Mouse (Mus musculus): ENCODE measurements around the gene Fgfr2. TPM values are rescaled to one million over a fixed set of nuclear protein-coding genes. Genes with fewer than 3 reads are reported as not detected.

Fgfr2 gene
- polyA plus RNA-seq, 1 experiment from 2014 or later, result 39.4 TPM

GRCm38 (mm10) chr7:131345856-131346541 is 1777.2 kb downstream of the Fgfr2 start:
- Histone ChIP-seq H3K4me1 (replicated peaks) (no peaks in the 10 kb centered on the region), H3K27me3 (no peaks in the 10 kb centered on the region), H3K4me3 (replicated peaks) (no peak overlapping the region), H3K27ac (no peak overlapping the region), H3K36me3 (peaks cover 61% of the 10 kb centered on the region), H3K4me2 (replicated peaks) (no peak overlapping the region), H3K9ac (replicated peaks) (no peak overlapping the region), H3K9me3 (no peaks in the 10 kb centered on the region)
- 79% methylated on average over 7 of the region's 7 CpGs for WGBS
- ATAC-seq, result no peak

- 40% methylated on average over 8 of the region's 8 CpGs for WGBS
- H3K9ac ChIP-seq (replicated peaks), result no peak overlapping the region
- H3K36me3 ChIP-seq, result peaks cover 22% of the 10 kb centered on the region
- no peak overlapping the region for H3K4me3 ChIP-seq (replicated peaks)
- no peak overlapping the region for H3K4me2 ChIP-seq (replicated peaks)
- H3K9me3 ChIP-seq, result no peaks in the 10 kb centered on the region
- peak; percentile 68; the same call in 1 of the 2 replicates for ATAC-seq
- H3K4me1 ChIP-seq (replicated peaks), result peaks cover 12% of the 10 kb centered on the region
- H3K27ac ChIP-seq, result peak overlapping the region; percentile 32
- no peaks in the 10 kb centered on the region for H3K27me3 ChIP-seq
Observed at GRCm38 (mm10) chr7:131337502-131338068, 1785.6 kb downstream of the Fgfr2 start.

GRCm38 (mm10) chr7:131333564-131333963 is 1789.6 kb downstream of the Fgfr2 start, which contains the start of gene Fam24a:
Gene Fam24a (plus strand): TSS chr7:131333864.
- no peak for ATAC-seq
- no peak within 1 kb of the TSS for H3K9ac ChIP-seq (replicated peaks)
- H3K27me3 ChIP-seq, result no peaks in the 10 kb centered on the region

GRCm38 (mm10) chr7:131331688-131332087 is 1791.5 kb downstream of the Fgfr2 start:
- Histone ChIP-seq H3K9ac (replicated peaks) (no peak overlapping the region), H3K27ac (no peak overlapping the region), H3K27me3 (no peaks in the 10 kb centered on the region), H3K9me3 (no peaks in the 10 kb centered on the region), H3K4me3 (replicated peaks) (no peak overlapping the region), H3K4me1 (replicated peaks) (0 out of 2 replicates have a peak, but pooled peaks cover 5% of the 10 kb centered on the region), H3K36me3 (no peaks in the 10 kb centered on the region), H3K4me2 (replicated peaks) (no peak overlapping the region)
- ATAC-seq, result no peak
- WGBS, result 82% methylated on average over 2 of the region's 2 CpGs

More at GRCm38 (mm10) chr7:131333564-131333963, 1789.6 kb downstream of the Fgfr2 start, which contains the start of gene Fam24a:
- 43% methylated on average over 1 of the region's 1 CpGs for WGBS
- H3K27ac ChIP-seq, result no peak within 1 kb of the TSS
- no peak within 1 kb of the TSS for H3K4me3 ChIP-seq (replicated peaks)
- no peak within 1 kb of the TSS for H3K4me2 ChIP-seq (replicated peaks)
- H3K36me3 ChIP-seq, result no peaks in the 10 kb centered on the region
- no peaks in the 10 kb centered on the region for H3K9me3 ChIP-seq
- peaks cover 12% of the 10 kb centered on the region for H3K4me1 ChIP-seq (replicated peaks)

GRCm38 (mm10) chr7:131329416-131329815 is 1793.7 kb downstream of the Fgfr2 start, which contains the start of gene Fam24b:
Gene Fam24b (minus strand): TSS chr7:131329516.
- no peaks in the 10 kb centered on the region for H3K9me3 ChIP-seq
- H3K4me1 ChIP-seq (replicated peaks), result no peaks in the 10 kb centered on the region
- H3K4me3 ChIP-seq (replicated peaks), result no peak within 1 kb of the TSS
- H3K27me3 ChIP-seq, result no peaks in the 10 kb centered on the region
- H3K9ac ChIP-seq (replicated peaks), result no peak within 1 kb of the TSS
- H3K36me3 ChIP-seq, result no peaks in the 10 kb centered on the region
- no peak within 1 kb of the TSS for H3K27ac ChIP-seq
- no peak for ATAC-seq
- H3K4me2 ChIP-seq (replicated peaks), result no peak within 1 kb of the TSS
- WGBS, result 94% methylated on average over 5 of the region's 5 CpGs

GRCm38 (mm10) chr7:131327054-131327453 is 1796.1 kb downstream of the Fgfr2 start:
- H3K4me1 ChIP-seq (replicated peaks), result no peaks in the 10 kb centered on the region
- no peak overlapping the region for H3K4me3 ChIP-seq (replicated peaks)
- H3K27ac ChIP-seq, result no peak overlapping the region
- 90% methylated on average over 5 of the region's 5 CpGs for WGBS
- ATAC-seq, result no peak
- no peaks in the 10 kb centered on the region for H3K27me3 ChIP-seq
- no peak overlapping the region for H3K9ac ChIP-seq (replicated peaks)
- H3K4me2 ChIP-seq (replicated peaks), result no peak overlapping the region
- no peaks in the 10 kb centered on the region for H3K9me3 ChIP-seq
- no peaks in the 10 kb centered on the region for H3K36me3 ChIP-seq

DNA sequence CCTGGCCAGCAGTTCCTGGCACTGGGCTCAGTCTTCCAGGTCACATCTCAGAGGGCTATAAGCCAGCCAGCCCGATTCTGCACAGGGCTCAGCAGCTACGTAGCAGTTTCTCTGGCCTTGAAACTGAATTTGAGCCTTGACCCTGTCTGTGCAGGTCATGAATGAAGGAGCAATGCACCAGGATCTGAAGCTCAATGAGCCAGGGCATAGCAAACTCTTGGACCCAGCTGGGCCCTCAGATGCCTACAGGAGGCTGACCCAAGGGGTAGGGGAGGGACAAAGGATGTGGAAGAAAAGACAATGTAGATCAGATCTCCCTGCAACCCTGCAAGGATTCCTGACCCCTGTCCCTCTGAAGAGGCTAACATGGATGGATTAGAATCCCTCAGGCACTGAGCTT is 1801.0 kb downstream of the Fgfr2 start, which contains the start of gene Cuzd1:
TSS of gene Cuzd1 (minus strand) at position 101 of the 400 bp plus-strand sequence.
- no peak within 1 kb of the TSS for H3K9ac ChIP-seq (replicated peaks)
- no peak within 1 kb of the TSS for H3K4me3 ChIP-seq (replicated peaks)
- no peak for ATAC-seq
- H3K27me3 ChIP-seq, result no peaks in the 10 kb centered on the region
- no peak within 1 kb of the TSS for H3K4me2 ChIP-seq (replicated peaks)
- H3K4me1 ChIP-seq (replicated peaks), result no peaks in the 10 kb centered on the region
- no peaks in the 10 kb centered on the region for H3K9me3 ChIP-seq
- 79% methylated on average over 2 of the region's 2 CpGs for WGBS
- no peaks in the 10 kb centered on the region for H3K36me3 ChIP-seq
- no peak within 1 kb of the TSS for H3K27ac ChIP-seq

- Histone ChIP-seq H3K27me3 (no peaks in the 10 kb centered on the region), H3K9ac (replicated peaks) (no peak overlapping the region), H3K4me2 (replicated peaks) (no peak overlapping the region), H3K36me3 (no peaks in the 10 kb centered on the region), H3K4me1 (replicated peaks) (no peaks in the 10 kb centered on the region), H3K27ac (no peak overlapping the region), H3K4me3 (replicated peaks) (no peak overlapping the region), H3K9me3 (no peaks in the 10 kb centered on the region)
- no peak for ATAC-seq
- 91% methylated on average over 4 of the region's 7 CpGs for WGBS
Observed at GRCm38 (mm10) chr7:131318340-131318739, 1804.8 kb downstream of the Fgfr2 start.

DNA sequence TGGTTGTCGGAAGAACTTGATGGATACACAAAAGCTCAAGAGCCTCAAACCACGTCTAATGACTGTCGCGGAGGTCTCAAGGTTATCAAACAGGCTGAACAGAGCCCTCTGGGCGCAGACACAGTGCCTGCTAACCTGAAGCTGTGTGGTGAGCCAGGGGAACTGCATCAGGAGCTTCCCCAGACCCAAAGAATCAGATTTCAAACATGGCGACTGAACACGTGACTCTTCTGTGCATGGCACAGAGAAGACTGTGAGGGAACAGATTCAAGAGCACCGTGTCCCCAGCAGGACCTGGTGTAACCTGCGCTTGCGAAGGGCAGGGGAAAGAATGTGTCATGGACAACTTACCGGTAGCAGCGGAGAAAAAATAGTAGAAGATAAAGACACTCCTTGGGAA is 1805.6 kb downstream of the Fgfr2 start:
- WGBS, result 75% methylated on average over 12 of the region's 12 CpGs
- no peaks in the 10 kb centered on the region for H3K4me1 ChIP-seq (replicated peaks)
- no peak overlapping the region for H3K4me2 ChIP-seq (replicated peaks)
- no peak overlapping the region for H3K27ac ChIP-seq
- H3K27me3 ChIP-seq, result no peaks in the 10 kb centered on the region
- H3K9ac ChIP-seq (replicated peaks), result no peak overlapping the region
- no peaks in the 10 kb centered on the region for H3K9me3 ChIP-seq
- no peak overlapping the region for H3K4me3 ChIP-seq (replicated peaks)
- H3K36me3 ChIP-seq, result no peaks in the 10 kb centered on the region
- no peak for ATAC-seq

- no peak overlapping the region for H3K9ac ChIP-seq (replicated peaks)
- H3K9me3 ChIP-seq, result no peaks in the 10 kb centered on the region
- WGBS, result 88% methylated on average over 7 of the region's 7 CpGs
- no peak overlapping the region for H3K4me3 ChIP-seq (replicated peaks)
- ATAC-seq, result no peak
- H3K27ac ChIP-seq, result no peak overlapping the region
- H3K4me2 ChIP-seq (replicated peaks), result no peak overlapping the region
- no peaks in the 10 kb centered on the region for H3K36me3 ChIP-seq
- H3K4me1 ChIP-seq (replicated peaks), result no peaks in the 10 kb centered on the region
- H3K27me3 ChIP-seq, result no peaks in the 10 kb centered on the region
Observed at GRCm38 (mm10) chr7:131314493-131314892, 1808.7 kb downstream of the Fgfr2 start.

DNA sequence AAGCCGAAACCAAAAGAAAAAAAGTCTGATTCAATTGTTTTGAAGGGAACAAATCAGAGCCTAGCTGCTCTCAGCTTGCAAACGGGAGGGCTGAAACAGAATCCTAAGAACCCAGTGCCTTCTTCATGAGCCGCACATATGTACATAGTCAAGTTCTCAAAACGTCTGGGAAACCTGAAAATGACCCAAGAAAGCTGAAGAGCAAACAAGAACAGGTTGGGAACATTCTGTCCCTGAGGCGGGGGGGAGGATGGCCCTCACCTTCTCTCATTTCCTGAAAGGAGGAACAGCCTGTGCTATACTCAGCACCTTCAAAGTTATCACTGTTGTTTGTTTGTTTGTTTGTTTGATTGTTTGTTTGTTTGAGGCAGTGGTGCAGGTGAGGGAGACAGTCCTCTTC is 1816.4 kb downstream of the Fgfr2 start:
- H3K36me3 ChIP-seq, result no peaks in the 10 kb centered on the region
- no peak overlapping the region for H3K4me3 ChIP-seq (replicated peaks)
- H3K27me3 ChIP-seq, result no peaks in the 10 kb centered on the region
- WGBS, result 81% methylated on average over 5 of the region's 5 CpGs
- no peaks in the 10 kb centered on the region for H3K4me1 ChIP-seq (replicated peaks)
- no peak for ATAC-seq
- H3K4me2 ChIP-seq (replicated peaks), result no peak overlapping the region
- no peak overlapping the region for H3K9ac ChIP-seq (replicated peaks)
- no peak overlapping the region for H3K27ac ChIP-seq
- no peaks in the 10 kb centered on the region for H3K9me3 ChIP-seq

GRCm38 (mm10) chr7:131303340-131303739 is 1819.8 kb downstream of the Fgfr2 start:
- ATAC-seq, result no peak
- no peak overlapping the region for H3K4me2 ChIP-seq (replicated peaks)
- H3K36me3 ChIP-seq, result no peaks in the 10 kb centered on the region
- WGBS, result 81% methylated on average over 8 of the region's 8 CpGs
- H3K4me3 ChIP-seq (replicated peaks), result no peak overlapping the region
- H3K9me3 ChIP-seq, result no peaks in the 10 kb centered on the region
- H3K4me1 ChIP-seq (replicated peaks), result no peaks in the 10 kb centered on the region
- H3K9ac ChIP-seq (replicated peaks), result no peak overlapping the region
- no peak overlapping the region for H3K27ac ChIP-seq
- no peaks in the 10 kb centered on the region for H3K27me3 ChIP-seq

Data from midbrain, embryonic 13.5 days (tissue).